ENCODE assay signal across 17 mouse cellular contexts in the genomic region with DNA sequence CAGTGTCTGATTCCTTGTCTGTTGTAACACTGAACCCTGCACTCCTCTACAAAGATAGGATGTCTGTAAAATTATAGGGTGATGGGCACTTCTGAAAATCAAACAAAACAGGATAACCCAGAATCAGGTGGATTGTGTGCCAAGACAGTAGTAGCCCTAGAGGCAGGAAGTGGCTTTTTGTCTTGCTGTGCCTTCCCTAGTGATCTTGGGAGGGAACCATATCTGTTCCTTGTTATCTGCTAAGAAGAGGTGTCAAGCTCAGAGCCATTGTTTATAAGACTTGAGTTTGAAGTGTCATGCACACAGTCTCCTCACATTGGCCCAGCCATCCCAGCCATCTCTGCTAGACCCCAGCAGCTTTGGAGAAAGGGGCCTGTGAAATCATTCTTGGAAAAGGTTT.
"Had no signal": no experiment of that assay in that cellular context is flagged by ENCODE, and none has a peak within 500 bp of the region (broad histone marks: within the 10 kb centered on the region; RNA-seq: fewer than 3 reads in every experiment).

No protein-coding gene starts in this region.

- DNase-seq: lung, adult 18-20 months; lung, embryonic 14.5 days; lung, postnatal 10 days; lung, postnatal 4 days; retina, postnatal 1 day; right cerebral cortex, adult 18-20 months; right cerebral cortex, postnatal 25 days; right cerebral cortex, postnatal 4 days; spleen, adult 18-20 months; thymus, adult 18-20 months; thymus, postnatal 25 days had no signal

- H3K4me2 ChIP-seq: lung, embryonic 14.5 days; midbrain, embryonic 13.5 days; neural tube, embryonic 13.5 days; neural tube, embryonic 15.5 days had no signal

- ATAC-seq: midbrain, embryonic 13.5 days had no signal

- H3K9me3 ChIP-seq: midbrain, embryonic 10.5 days; midbrain, embryonic 13.5 days; neural tube, embryonic 13.5 days; neural tube, embryonic 15.5 days had no signal

- H3K4me1 ChIP-seq: midbrain, embryonic 10.5 days; midbrain, embryonic 13.5 days; neural tube, embryonic 13.5 days; neural tube, embryonic 15.5 days had no signal

- H3K27ac ChIP-seq: liver, embryonic 14.5 days; midbrain, embryonic 10.5 days; midbrain, embryonic 13.5 days; neural tube, embryonic 13.5 days; neural tube, embryonic 15.5 days had no signal

- H3K4me3 ChIP-seq: midbrain, embryonic 10.5 days; midbrain, embryonic 13.5 days; myocyte; neural tube, embryonic 13.5 days; neural tube, embryonic 15.5 days had no signal

- H3K27me3 ChIP-seq: midbrain, embryonic 13.5 days; neural tube, embryonic 13.5 days; neural tube, embryonic 15.5 days had no signal

- H3K9ac ChIP-seq: liver, embryonic 14.5 days; lung, embryonic 14.5 days; midbrain, embryonic 13.5 days; neural tube, embryonic 13.5 days; neural tube, embryonic 15.5 days had no signal
